Mouse (Mus musculus): ENCODE results near the gene Ryr3. TPM values are rescaled to one million over a fixed set of nuclear protein-coding genes. Genes with fewer than 3 reads are reported as not detected.

Gene Ryr3
- polyA plus RNA-seq, 1 experiment = 5.3 TPM

GRCm38 (mm10) chr2:112806015-112806414, 410.9 kb downstream of the Ryr3 start:
- H3K79me2 ChIP-seq (ENCODE audit: control insufficient read depth, insufficient read depth) = no peaks in the 10 kb centered on the region
- no peaks in the 10 kb centered on the region for H3K27me3 ChIP-seq (ENCODE audit: control insufficient read depth, insufficient read depth, insufficient read length)
- no peak for TF ChIP-seq POLR2A (IDR thresholded peaks at IDR 0.05; ENCODE audit: insufficient read length, low read depth)
- TF ChIP-seq CEBPB (IDR thresholded peaks at IDR 0.05; ENCODE audit: insufficient read depth, poor library complexity, severe bottlenecking) = no peak
- no peak for TF ChIP-seq MYOD1 (IDR thresholded peaks at IDR 0.05; ENCODE audit: control insufficient read depth in 1 of 3, insufficient read length in 2 of 3, low read depth in 2 of 3)
- no peak for TF ChIP-seq MYOG (IDR thresholded peaks at IDR 0.05; ENCODE audit: control insufficient read depth in 1 of 3, insufficient read depth in 1 of 3, insufficient read length in 2 of 3, low read depth in 2 of 3)
- no peak for TF ChIP-seq E2F4 (IDR thresholded peaks at IDR 0.05; ENCODE audit: insufficient read depth)
- no peak for TF ChIP-seq SRF (IDR thresholded peaks at IDR 0.05; ENCODE audit: control insufficient read depth, insufficient read length, low read depth)
- TF ChIP-seq USF1 (IDR thresholded peaks at IDR 0.05; ENCODE audit: low read depth) = no peak
- no peak for TF ChIP-seq REST (IDR thresholded peaks at IDR 0.05; ENCODE audit: insufficient read depth, insufficient read length)
- no peak for TF ChIP-seq TCF12 (IDR thresholded peaks at IDR 0.05; ENCODE audit: insufficient read depth, poor library complexity, severe bottlenecking)
- TF ChIP-seq TCF3 (IDR thresholded peaks at IDR 0.05; ENCODE audit: insufficient read length, low read depth) = no peak
- no peak for TF ChIP-seq POLR2AphosphoS2 (IDR thresholded peaks at IDR 0.05; ENCODE audit: insufficient read length, low read depth)
- no peak for TF ChIP-seq MAX (IDR thresholded peaks at IDR 0.05; ENCODE audit: low read depth)
- no peak overlapping the region for H3K4me3 ChIP-seq
- no peak overlapping the region for H3K4me2 ChIP-seq (ENCODE audit: low read depth)
- no peaks in the 10 kb centered on the region for H3K36me3 ChIP-seq (ENCODE audit: control insufficient read depth, insufficient read depth)
- H3ac ChIP-seq (ENCODE audit: control insufficient read depth, insufficient read length) = no peak overlapping the region

- TF ChIP-seq MAX (IDR thresholded peaks at IDR 0.05; ENCODE audit: low read depth) (no peak), TCF12 (IDR thresholded peaks at IDR 0.05; ENCODE audit: insufficient read depth, poor library complexity, severe bottlenecking) (no peak), MYOG (IDR thresholded peaks at IDR 0.05; ENCODE audit: control insufficient read depth in 1 of 3, insufficient read depth in 1 of 3, insufficient read length in 2 of 3, low read depth in 2 of 3) (no peak), MYOD1 (IDR thresholded peaks at IDR 0.05; ENCODE audit: control insufficient read depth in 1 of 3, insufficient read length in 2 of 3, low read depth in 2 of 3) (no peak), TCF3 (IDR thresholded peaks at IDR 0.05; ENCODE audit: insufficient read length, low read depth) (no peak), REST (IDR thresholded peaks at IDR 0.05; ENCODE audit: insufficient read depth, insufficient read length) (no peak), POLR2AphosphoS2 (IDR thresholded peaks at IDR 0.05; ENCODE audit: insufficient read length, low read depth) (no peak), SRF (IDR thresholded peaks at IDR 0.05; ENCODE audit: control insufficient read depth, insufficient read length, low read depth) (no peak), POLR2A (IDR thresholded peaks at IDR 0.05; ENCODE audit: insufficient read length, low read depth) (no peak), E2F4 (IDR thresholded peaks at IDR 0.05; ENCODE audit: insufficient read depth) (no peak), USF1 (IDR thresholded peaks at IDR 0.05; ENCODE audit: low read depth) (no peak), CEBPB (IDR thresholded peaks at IDR 0.05; ENCODE audit: insufficient read depth, poor library complexity, severe bottlenecking) (no peak)
- Histone ChIP-seq H3K4me2 (ENCODE audit: low read depth) (no peak overlapping the region), H3ac (ENCODE audit: control insufficient read depth, insufficient read length) (no peak overlapping the region), H3K36me3 (ENCODE audit: control insufficient read depth, insufficient read depth) (no peaks in the 10 kb centered on the region), H3K79me2 (ENCODE audit: control insufficient read depth, insufficient read depth) (no peaks in the 10 kb centered on the region), H3K27me3 (ENCODE audit: control insufficient read depth, insufficient read depth, insufficient read length) (no peaks in the 10 kb centered on the region), H3K4me3 (no peak overlapping the region)
Observed at GRCm38 (mm10) chr2:112799995-112800353, 416.9 kb downstream of the Ryr3 start.

- no peak overlapping the region for H3ac ChIP-seq (ENCODE audit: control insufficient read depth, insufficient read length)
Observed at GRCm38 (mm10) chr2:112799351-112799994, 417.4 kb downstream of the Ryr3 start.

GRCm38 (mm10) chr2:112781631-112782030, 435.3 kb downstream of the Ryr3 start:
- Histone ChIP-seq H3K4me2 (ENCODE audit: low read depth) (no peak overlapping the region), H3K36me3 (ENCODE audit: control insufficient read depth, insufficient read depth) (no peaks in the 10 kb centered on the region), H3ac (ENCODE audit: control insufficient read depth, insufficient read length) (no peak overlapping the region), H3K4me3 (no peak overlapping the region), H3K79me2 (ENCODE audit: control insufficient read depth, insufficient read depth) (no peaks in the 10 kb centered on the region), H3K27me3 (ENCODE audit: control insufficient read depth, insufficient read depth, insufficient read length) (no peaks in the 10 kb centered on the region)
- TF ChIP-seq REST (IDR thresholded peaks at IDR 0.05; ENCODE audit: insufficient read depth, insufficient read length) (no peak), MYOD1 (IDR thresholded peaks at IDR 0.05; ENCODE audit: control insufficient read depth in 1 of 3, insufficient read length in 2 of 3, low read depth in 2 of 3) (no peak), MYOG (IDR thresholded peaks at IDR 0.05; ENCODE audit: control insufficient read depth in 1 of 3, insufficient read depth in 1 of 3, insufficient read length in 2 of 3, low read depth in 2 of 3) (no peak), TCF3 (IDR thresholded peaks at IDR 0.05; ENCODE audit: insufficient read length, low read depth) (no peak), SRF (IDR thresholded peaks at IDR 0.05; ENCODE audit: control insufficient read depth, insufficient read length, low read depth) (no peak), TCF12 (IDR thresholded peaks at IDR 0.05; ENCODE audit: insufficient read depth, poor library complexity, severe bottlenecking) (no peak)

More at GRCm38 (mm10) chr2:112799351-112799994, 417.4 kb downstream of the Ryr3 start:
- TF ChIP-seq SRF (IDR thresholded peaks at IDR 0.05; ENCODE audit: control insufficient read depth, insufficient read length, low read depth) (no peak), MYOG (IDR thresholded peaks at IDR 0.05; ENCODE audit: control insufficient read depth in 1 of 3, insufficient read depth in 1 of 3, insufficient read length in 2 of 3, low read depth in 2 of 3) (no peak), TCF12 (IDR thresholded peaks at IDR 0.05; ENCODE audit: insufficient read depth, poor library complexity, severe bottlenecking) (no peak), CEBPB (IDR thresholded peaks at IDR 0.05; ENCODE audit: insufficient read depth, poor library complexity, severe bottlenecking) (no peak), TCF3 (IDR thresholded peaks at IDR 0.05; ENCODE audit: insufficient read length, low read depth) (no peak), E2F4 (IDR thresholded peaks at IDR 0.05; ENCODE audit: insufficient read depth) (no peak), POLR2AphosphoS2 (IDR thresholded peaks at IDR 0.05; ENCODE audit: insufficient read length, low read depth) (no peak)
- Histone ChIP-seq H3K79me2 (ENCODE audit: control insufficient read depth, insufficient read depth) (no peaks in the 10 kb centered on the region), H3K4me2 (ENCODE audit: low read depth) (no peak overlapping the region), H3K4me3 (no peak overlapping the region), H3K36me3 (ENCODE audit: control insufficient read depth, insufficient read depth) (no peaks in the 10 kb centered on the region), H3K27me3 (ENCODE audit: control insufficient read depth, insufficient read depth, insufficient read length) (no peaks in the 10 kb centered on the region)

All from myocyte (in vitro differentiated cells).